Mouse (Mus musculus): Measurements from ENCODE around the gene Fam172a. TPM values are rescaled to one million over a fixed set of nuclear protein-coding genes. Genes with fewer than 3 reads are reported as not detected.

Gene Fam172a
- polyA plus RNA-seq, 1 experiment from 2014 or later: 9.9 TPM

DNA sequence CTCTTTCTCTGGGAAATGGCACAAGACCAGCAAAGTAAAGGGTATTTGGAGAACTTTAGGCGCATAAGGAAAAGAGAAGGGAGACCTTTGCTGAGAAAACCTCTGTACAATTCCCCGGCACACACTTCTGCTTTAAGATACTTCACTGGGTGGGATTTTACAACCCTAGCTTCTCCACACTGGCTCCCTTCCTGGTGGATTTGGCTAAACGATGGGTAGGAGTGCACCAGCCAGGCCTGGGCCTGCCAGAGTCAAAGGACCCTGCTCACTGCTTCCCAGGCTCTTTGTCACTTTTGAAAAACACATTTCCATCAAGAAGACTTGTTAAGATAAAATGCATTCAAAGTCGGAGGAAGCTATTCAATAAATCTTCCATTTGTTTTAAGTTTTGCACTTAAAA lies 491.4 kb downstream of the Fam172a start:
- no peak for DNase-seq
- WGBS (ENCODE audit: insufficient replicate concordance): 21% methylated on average over 4 of the region's 4 CpGs
- no peak overlapping the region for H3K27ac ChIP-seq (ENCODE audit: low read depth)
- H3K9ac ChIP-seq (replicated peaks): no peak overlapping the region
- TF ChIP-seq CTCF (IDR thresholded peaks at IDR 0.05; ENCODE audit: low read depth) (no peak), EP300 (IDR thresholded peaks at IDR 0.05; ENCODE audit: low read depth) (no peak)
- no peak overlapping the region for H3K4me2 ChIP-seq (ENCODE audit: low read depth, low read length)
- H3K4me1 ChIP-seq (ENCODE audit: insufficient read depth): peaks cover 2% of the 10 kb centered on the region; the same call in 1 of the 2 replicates
- ATAC-seq: no peak
- no peaks in the 10 kb centered on the region for H3K9me3 ChIP-seq (ENCODE audit: low read length)
- peaks cover 79% of the 10 kb centered on the region for H3K27me3 ChIP-seq (ENCODE audit: insufficient read depth, low read length)
- no peaks in the 10 kb centered on the region for H3K36me3 ChIP-seq (replicated peaks; ENCODE audit: insufficient read depth, low read length)
- no peak overlapping the region for H3K4me3 ChIP-seq (ENCODE audit: low read depth, low read length)

DNA sequence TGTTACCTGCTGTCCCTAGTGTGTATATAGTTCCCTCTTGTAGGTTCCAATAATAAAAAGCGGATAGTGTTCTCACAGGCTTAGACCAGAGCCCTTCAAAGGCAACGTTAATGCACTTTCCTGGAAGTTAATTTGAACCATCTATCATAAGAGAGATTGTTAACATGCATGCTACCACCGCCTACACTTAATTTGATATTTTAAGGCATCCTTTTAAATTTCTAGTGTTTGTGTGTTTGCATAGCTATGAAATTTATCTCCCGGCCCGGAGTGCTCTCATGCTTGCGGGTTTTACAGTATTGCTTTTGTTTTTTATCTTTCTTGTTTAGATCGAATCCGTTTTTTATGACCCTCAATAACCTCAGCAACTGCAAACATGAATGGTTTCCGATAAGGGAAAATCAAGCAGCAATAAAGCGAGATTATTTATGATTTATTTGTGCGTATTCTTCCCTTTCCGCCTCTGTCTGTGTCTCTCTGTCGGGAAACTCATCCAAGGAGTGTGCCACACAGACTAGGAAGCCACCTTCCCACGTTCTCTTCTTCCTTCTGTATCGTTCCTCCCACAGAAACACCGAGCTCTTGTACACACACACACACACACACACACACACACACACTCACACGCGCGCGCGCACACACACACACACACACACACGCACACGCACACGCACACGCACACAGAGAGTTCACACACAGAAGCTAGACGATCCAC lies 492.5 kb downstream of the Fam172a start:
- peaks cover 3% of the 10 kb centered on the region; the same call in 1 of the 2 replicates for H3K4me1 ChIP-seq (ENCODE audit: insufficient read depth)
- TF ChIP-seq CTCF (IDR thresholded peaks at IDR 0.05; ENCODE audit: low read depth) (no peak), EP300 (IDR thresholded peaks at IDR 0.05; ENCODE audit: low read depth) (no peak)
- no peak overlapping the region for H3K4me3 ChIP-seq (ENCODE audit: low read depth, low read length)
- no peak for ATAC-seq
- no peaks in the 10 kb centered on the region for H3K36me3 ChIP-seq (replicated peaks; ENCODE audit: insufficient read depth, low read length)
- no peak overlapping the region for H3K9ac ChIP-seq (replicated peaks)
- no peak overlapping the region for H3K4me2 ChIP-seq (ENCODE audit: low read depth, low read length)
- H3K9me3 ChIP-seq (ENCODE audit: low read length): no peaks in the 10 kb centered on the region
- DNase-seq: no peak
- H3K27ac ChIP-seq (ENCODE audit: low read depth): no peak overlapping the region
- H3K27me3 ChIP-seq (ENCODE audit: insufficient read depth, low read length): peaks cover 77% of the 10 kb centered on the region
- WGBS (ENCODE audit: insufficient replicate concordance): 15% methylated on average over 22 of the region's 26 CpGs

DNA sequence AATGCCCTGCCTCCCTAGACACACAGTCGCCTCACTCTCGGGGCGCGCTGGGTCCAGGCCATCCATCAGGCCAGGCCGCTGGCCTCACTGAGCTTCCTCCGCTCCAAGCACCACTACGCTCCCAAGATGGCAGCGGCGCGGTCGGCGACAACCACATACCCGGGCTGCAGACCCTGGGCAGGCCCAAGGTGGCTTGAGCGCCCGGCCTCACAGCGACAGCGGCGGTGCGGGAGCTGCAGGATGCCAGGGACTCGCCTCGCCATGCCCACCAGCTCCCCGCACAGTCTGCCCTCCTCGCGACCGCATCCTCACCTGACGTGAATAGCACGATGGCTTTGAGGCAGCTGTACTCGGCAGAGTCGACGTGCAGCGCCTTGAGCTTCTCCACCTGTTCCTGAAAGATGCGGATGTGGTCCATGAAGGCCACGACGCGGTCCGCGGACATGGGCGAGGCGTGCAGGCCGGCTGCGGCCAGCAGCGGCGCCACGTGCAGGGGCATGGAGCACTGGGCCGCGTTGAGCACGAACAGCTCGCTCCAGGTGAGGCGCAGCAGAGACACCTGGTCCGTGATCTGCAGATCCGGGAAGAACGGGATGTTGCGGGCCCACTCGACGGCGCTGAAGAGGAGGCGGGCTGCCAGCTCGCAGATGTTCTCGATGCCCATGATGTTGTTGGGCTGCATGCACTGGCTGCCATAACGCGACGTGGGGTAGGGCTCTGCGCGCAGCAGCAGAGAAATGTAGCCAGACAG lies 493.2 kb downstream of the Fam172a start:
- H3K36me3 ChIP-seq (replicated peaks; ENCODE audit: insufficient read depth, low read length): no peaks in the 10 kb centered on the region
- no peak overlapping the region for H3K9ac ChIP-seq (replicated peaks)
- DNase-seq: no peak
- H3K9me3 ChIP-seq (ENCODE audit: low read length): no peaks in the 10 kb centered on the region
- peak overlapping the region; percentile 15; the same call in 1 of the 2 replicates for H3K4me3 ChIP-seq (ENCODE audit: low read depth, low read length)
- 8% methylated on average over 64 of the region's 64 CpGs for WGBS (ENCODE audit: insufficient replicate concordance)
- peak overlapping the region; percentile 40 for H3K4me2 ChIP-seq (ENCODE audit: low read depth, low read length)
- ATAC-seq: no peak
- peaks cover 80% of the 10 kb centered on the region for H3K27me3 ChIP-seq (ENCODE audit: insufficient read depth, low read length)
- H3K27ac ChIP-seq (ENCODE audit: low read depth): no peak overlapping the region
- TF ChIP-seq CTCF (IDR thresholded peaks at IDR 0.05; ENCODE audit: low read depth): no peak
- TF ChIP-seq EP300 (IDR thresholded peaks at IDR 0.05; ENCODE audit: low read depth): no peak
- peaks cover 3% of the 10 kb centered on the region; the same call in 1 of the 2 replicates for H3K4me1 ChIP-seq (ENCODE audit: insufficient read depth)

DNA sequence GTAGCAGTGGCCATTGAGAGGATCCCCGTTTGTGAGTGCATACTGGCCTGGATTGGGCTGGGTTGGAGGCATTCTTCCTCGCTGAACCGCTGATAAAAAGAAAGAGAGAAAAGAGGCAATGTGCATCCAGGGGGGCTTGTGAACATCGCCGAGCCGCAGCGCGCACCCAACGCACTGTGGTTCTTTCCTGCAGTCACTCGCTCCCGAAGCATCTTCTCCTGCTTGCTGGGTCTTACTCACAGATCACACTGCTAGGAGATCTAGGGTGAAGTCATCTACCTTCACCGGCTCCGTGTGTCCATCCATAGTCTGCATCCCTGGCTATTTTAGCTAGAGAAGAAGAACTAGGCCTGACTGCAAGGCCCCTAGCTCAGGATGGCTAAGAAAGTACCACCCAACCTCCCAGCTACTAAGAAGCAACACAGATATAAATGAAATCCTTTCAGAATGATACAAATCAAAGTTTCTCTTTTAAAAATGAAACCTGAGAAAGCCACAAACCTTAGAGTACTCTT lies 493.8 kb downstream of the Fam172a start:
- WGBS (ENCODE audit: insufficient replicate concordance): 5% methylated on average over 13 of the region's 13 CpGs
- H3K9ac ChIP-seq (replicated peaks): no peak overlapping the region
- no peak overlapping the region for H3K27ac ChIP-seq (ENCODE audit: low read depth)
- H3K4me3 ChIP-seq (ENCODE audit: low read depth, low read length): no peak overlapping the region
- H3K36me3 ChIP-seq (replicated peaks; ENCODE audit: insufficient read depth, low read length): no peaks in the 10 kb centered on the region
- no peak overlapping the region for H3K4me2 ChIP-seq (ENCODE audit: low read depth, low read length)
- H3K9me3 ChIP-seq (ENCODE audit: low read length): no peaks in the 10 kb centered on the region
- ATAC-seq: no peak
- DNase-seq: no peak
- peaks cover 3% of the 10 kb centered on the region; the same call in 1 of the 2 replicates for H3K4me1 ChIP-seq (ENCODE audit: insufficient read depth)
- TF ChIP-seq EP300 (IDR thresholded peaks at IDR 0.05; ENCODE audit: low read depth): no peak
- no peak for TF ChIP-seq CTCF (IDR thresholded peaks at IDR 0.05; ENCODE audit: low read depth)
- peaks cover 80% of the 10 kb centered on the region for H3K27me3 ChIP-seq (ENCODE audit: insufficient read depth, low read length)

DNA sequence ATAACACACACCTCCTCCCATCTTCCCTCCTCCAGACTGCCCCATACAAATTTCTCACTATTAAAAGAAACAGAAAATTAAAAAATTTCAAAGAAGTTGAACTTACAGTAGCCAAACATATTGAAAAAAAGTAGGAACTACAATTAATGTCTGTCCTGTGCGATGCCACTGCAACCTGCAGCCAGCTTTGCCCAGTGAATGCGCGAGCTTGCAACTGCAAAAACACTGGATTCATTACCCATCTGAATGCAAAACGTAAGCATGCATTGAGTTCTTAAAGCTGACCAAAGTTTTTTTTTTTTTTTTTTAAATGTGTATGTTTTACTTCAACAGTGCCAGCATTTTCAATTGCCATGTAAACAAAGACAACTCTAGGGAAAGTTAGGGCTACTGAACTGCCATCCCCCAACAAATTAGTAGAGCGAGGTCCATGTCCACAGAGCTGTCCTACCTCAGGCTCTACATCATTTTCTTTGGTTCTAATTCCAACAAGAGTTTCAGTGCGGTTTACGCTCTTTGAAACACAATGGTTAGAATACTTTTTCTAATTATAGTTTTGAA lies 494.5 kb downstream of the Fam172a start:
- no peaks in the 10 kb centered on the region for H3K9me3 ChIP-seq (ENCODE audit: low read length)
- no peak for TF ChIP-seq CTCF (IDR thresholded peaks at IDR 0.05; ENCODE audit: low read depth)
- TF ChIP-seq EP300 (IDR thresholded peaks at IDR 0.05; ENCODE audit: low read depth): no peak
- ATAC-seq (no peak), DNase-seq (no peak)
- peaks cover 3% of the 10 kb centered on the region; the same call in 1 of the 2 replicates for H3K4me1 ChIP-seq (ENCODE audit: insufficient read depth)
- H3K4me3 ChIP-seq (ENCODE audit: low read depth, low read length): no peak overlapping the region
- no peak overlapping the region for H3K4me2 ChIP-seq (ENCODE audit: low read depth, low read length)
- H3K27ac ChIP-seq (ENCODE audit: low read depth): no peak overlapping the region
- H3K36me3 ChIP-seq (replicated peaks; ENCODE audit: insufficient read depth, low read length): no peaks in the 10 kb centered on the region
- H3K27me3 ChIP-seq (ENCODE audit: insufficient read depth, low read length): peaks cover 80% of the 10 kb centered on the region
- WGBS (ENCODE audit: insufficient replicate concordance): 19% methylated on average over 7 of the region's 7 CpGs
- H3K9ac ChIP-seq (replicated peaks): no peak overlapping the region

DNA sequence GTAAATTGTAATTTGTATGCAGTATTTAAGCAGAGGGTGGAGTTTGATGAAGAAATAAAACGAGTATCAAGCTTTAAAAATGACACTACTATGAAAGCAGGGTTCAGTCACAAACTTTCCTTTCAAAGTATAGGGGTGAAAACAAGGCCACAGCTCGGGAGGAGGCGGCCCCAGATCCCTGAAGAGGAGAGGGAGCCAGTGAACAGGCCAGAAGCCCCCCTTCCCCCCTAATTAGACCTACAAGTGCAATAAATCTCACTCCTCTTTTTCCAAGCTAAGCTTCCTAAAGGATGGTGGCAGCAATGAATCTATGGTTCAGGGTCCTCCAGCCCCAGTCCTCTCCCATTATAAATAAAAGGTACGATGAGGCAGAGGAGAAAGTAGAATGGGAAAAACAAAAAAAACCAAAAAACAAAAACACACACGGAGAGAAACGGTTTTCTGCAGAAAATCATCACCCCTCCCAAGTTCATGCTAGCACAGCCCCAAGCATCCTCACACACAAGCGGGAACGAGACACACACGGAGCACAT lies 495.5 kb downstream of the Fam172a start:
- TF ChIP-seq CTCF (IDR thresholded peaks at IDR 0.05; ENCODE audit: low read depth) (no peak), EP300 (IDR thresholded peaks at IDR 0.05; ENCODE audit: low read depth) (no peak)
- no peak overlapping the region for H3K9ac ChIP-seq (replicated peaks)
- peak overlapping the region; percentile 84 for H3K4me2 ChIP-seq (ENCODE audit: low read depth, low read length)
- peaks cover 3% of the 10 kb centered on the region; the same call in 1 of the 2 replicates for H3K4me1 ChIP-seq (ENCODE audit: insufficient read depth)
- no peak overlapping the region for H3K27ac ChIP-seq (ENCODE audit: low read depth)
- DNase-seq: no peak
- 1% methylated on average over 9 of the region's 9 CpGs for WGBS (ENCODE audit: insufficient replicate concordance)
- H3K27me3 ChIP-seq (ENCODE audit: insufficient read depth, low read length): peaks cover 83% of the 10 kb centered on the region
- no peaks in the 10 kb centered on the region for H3K36me3 ChIP-seq (replicated peaks; ENCODE audit: insufficient read depth, low read length)
- peak overlapping the region; percentile 58 for H3K4me3 ChIP-seq (ENCODE audit: low read depth, low read length)
- no peaks in the 10 kb centered on the region for H3K9me3 ChIP-seq (ENCODE audit: low read length)
- ATAC-seq: no peak

Measured in liver, postnatal 0 days (tissue).